Mouse (Mus musculus) thymus, postnatal 4 days (tissue): ENCODE measurements around the gene Ewsr1.

ENCODE experiments used
- DNase-seq: peaks from one replicate; pipeline ENCODE4 v3.0.0; 2021

Ewsr1 gene

GRCm38 (mm10) chr11:5057064-5057463 lies 42.0 kb downstream of the Ewsr1 start:
- no peak for DNase-seq

DNA sequence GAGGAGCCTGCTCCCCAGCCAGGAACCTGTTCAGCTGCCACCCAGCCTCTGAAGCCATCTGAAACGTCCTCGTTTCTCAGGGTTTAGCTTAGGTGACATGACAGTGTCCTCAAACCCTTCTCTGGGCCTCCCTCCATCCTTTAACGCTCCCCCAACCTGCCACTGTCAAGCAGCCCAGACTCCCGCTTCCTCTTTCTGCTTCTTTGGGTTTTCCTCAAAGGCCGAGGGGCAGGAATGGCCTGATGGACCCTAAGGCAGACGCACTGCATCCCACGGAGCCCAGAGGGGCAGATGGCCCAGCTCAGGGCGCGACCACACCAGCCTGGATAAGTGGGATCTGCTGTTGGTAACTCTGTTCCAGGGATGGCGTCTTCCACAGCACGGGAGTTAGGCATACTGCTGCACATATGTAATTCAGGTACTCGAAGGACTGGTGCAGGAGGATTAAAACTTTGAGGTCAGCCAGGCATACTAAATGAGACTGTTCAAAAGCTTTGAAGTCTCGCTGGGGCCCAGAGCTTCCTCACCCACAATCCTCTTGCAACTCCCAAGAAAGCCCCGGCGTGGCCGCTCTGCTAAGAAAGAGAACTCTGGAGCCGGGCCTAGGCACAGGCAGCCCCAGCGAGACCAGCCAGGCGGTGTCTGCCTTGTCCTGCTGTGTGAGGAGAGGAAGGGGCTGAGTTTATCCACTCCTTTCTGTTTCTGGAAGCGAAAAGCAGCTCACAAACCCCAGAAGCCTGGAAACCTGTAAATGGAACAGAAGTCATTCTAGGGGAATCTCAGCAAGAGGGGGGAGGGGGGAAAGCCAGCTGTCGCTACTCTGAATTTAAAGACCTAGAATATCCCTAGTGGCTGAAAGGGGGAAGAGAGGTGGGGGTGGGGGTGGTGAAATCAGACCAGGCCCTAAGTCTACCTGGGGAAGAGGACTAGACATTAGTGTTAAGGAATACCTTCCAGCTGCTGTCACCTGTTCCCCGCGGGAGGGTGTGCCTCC lies 42.8 kb downstream of the Ewsr1 start:
- DNase-seq, result no peak

- no peak for DNase-seq
These were observed 44.2 kb downstream of the Ewsr1 start for GRCm38 (mm10) chr11:5054874-5055273.

DNA sequence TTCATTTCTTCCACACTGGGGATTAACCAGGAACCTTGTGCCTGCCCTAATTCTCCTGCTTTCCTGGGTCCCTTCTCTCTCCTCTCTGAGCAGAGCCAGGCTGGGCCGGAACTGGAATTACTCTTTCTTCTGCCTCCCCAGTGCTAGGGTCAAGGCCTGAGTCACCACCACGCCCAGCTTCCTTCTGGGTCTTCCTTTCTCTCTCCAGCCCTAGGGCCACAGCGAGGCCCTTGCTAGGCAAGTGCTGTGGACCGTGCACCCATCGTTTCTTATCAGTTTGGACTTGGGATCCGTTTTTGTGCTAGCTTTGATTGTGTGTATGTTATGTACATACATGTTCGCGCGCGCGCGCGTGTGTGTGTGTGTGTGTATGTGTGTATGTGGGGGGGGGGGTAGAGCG lies 44.9 kb downstream of the Ewsr1 start:
- DNase-seq, result no peak

DNA sequence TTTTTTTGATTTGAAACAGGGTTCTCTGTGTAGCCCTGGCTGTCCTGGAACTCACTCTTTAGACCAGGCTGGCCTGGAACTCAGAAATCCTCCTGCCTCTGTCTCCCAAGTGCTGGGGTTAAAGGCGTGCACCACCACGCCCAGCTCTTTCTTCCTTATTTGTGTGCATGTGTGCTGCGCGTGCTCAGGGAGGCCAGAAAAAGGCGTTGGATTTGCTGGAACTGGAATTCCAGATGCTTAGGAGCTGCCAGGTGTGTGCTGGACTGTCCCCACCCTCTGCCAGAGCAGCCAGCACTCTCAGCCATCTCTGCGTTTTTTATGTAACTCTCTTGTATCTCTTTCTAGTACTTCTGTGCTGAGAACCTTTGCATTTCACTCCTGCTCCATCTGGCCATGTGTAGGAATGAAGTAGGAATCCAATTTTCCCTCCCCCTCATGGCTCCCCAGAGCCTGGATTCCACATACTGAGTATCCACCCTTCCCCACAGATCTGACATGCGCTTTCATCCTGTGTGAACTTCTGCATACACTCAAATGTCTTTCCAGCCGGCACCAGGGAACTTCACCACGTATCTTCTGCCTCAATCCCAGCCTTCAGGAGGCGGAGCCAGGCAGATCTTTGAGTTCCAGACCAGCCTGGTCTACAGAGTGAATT lies 46.7 kb downstream of the Ewsr1 start:
- no peak for DNase-seq

- no peak for DNase-seq
These were observed 47.4 kb downstream of the Ewsr1 start for GRCm38 (mm10) chr11:5051629-5052028.

- no peak for DNase-seq
These were observed 52.6 kb downstream of the Ewsr1 start for GRCm38 (mm10) chr11:5046321-5046926.

DNA sequence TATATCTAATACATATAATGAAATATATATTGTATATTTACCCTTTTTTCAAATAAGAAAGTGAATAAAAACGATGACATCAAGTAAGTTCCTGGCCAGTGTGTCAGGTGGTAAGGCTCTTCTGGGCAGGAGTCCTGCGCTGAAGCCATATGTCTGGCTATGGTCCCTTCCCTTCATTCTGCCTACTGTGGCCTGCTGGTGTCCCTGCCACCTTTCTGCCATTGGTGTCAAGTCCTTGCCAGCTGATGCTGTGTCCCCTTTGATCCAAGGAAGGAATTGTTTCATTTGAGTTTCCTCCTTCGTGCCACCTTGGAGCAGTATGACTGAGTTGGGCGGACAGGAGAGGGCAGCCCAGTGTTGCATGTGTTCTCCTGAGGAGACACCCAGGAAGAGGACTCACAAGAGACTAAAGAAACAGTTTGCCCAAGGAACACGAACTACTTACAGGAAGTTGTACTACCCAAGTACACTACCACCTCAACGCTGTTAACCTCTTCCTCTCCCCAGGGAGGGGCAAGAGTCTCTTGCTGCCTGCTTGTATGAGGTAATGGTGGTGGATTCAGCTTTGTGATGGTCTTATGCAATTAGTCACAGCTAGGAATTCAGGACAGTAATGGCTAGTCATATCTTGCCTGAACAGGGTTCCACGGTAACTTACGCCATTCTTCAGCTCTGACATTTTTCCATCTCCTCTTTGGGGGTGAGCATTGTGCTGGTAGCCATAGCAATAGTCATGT lies 56.3 kb downstream of the Ewsr1 start:
- DNase-seq, result no peak

DNA sequence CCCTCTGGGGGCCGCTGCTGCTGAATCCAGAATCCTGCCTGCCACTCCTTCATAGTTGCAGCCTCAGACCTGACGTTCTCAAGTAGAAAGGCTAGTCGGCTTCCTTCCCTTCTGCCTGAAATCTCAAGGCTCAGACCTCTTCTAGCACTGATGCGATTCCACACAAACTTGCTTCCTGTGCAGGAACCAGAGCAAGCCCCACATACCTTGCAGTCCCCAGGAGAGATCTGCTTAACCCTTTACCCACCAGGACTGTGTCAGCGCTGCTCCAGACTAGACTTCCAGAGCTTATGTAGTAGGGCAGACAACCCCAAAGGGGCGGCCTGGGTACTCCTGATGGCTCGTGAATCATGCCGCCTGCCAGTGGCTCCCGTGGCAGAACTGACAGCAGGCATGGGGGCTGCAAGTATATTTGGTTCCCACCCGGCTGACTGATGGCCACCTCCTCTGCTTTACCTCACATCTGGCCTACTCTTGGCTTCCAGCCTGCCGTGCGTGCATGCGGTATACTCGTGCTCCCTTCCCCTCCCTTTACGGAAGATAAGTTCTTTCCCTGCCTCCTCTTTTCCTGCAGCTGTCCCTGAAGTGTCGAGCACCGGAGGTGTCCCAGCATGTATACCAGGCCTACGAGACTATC lies 57.8 kb downstream of the Ewsr1 start:
- DNase-seq, result no peak

GRCm38 (mm10) chr11:5040585-5040984 lies 58.5 kb downstream of the Ewsr1 start:
- DNase-seq, result no peak

- no peak for DNase-seq
These were observed 61.8 kb downstream of the Ewsr1 start for GRCm38 (mm10) chr11:5037146-5037854.

DNA sequence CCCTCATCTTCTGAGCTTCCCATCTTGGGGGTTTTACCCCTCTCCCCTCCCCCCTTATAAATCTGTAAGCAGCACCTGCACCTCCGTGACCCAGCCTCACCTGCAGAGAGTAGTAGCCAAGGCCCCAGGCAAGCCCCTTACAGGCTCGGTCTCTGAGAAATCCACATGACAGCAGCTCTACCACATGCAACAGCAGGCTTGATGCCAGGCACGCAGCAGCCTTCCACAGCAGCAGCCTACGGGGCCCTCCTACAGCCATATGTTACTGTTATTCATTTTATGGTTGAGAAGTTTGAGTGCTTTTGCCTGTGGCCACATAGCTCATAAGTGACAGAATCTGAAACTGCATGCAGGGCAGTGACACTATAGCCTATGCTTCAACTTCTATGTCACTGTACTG lies 63.6 kb downstream of the Ewsr1 start:
- no peak for DNase-seq

GRCm38 (mm10) chr11:5033136-5033535 lies 65.9 kb downstream of the Ewsr1 start:
- no peak for DNase-seq

DNA sequence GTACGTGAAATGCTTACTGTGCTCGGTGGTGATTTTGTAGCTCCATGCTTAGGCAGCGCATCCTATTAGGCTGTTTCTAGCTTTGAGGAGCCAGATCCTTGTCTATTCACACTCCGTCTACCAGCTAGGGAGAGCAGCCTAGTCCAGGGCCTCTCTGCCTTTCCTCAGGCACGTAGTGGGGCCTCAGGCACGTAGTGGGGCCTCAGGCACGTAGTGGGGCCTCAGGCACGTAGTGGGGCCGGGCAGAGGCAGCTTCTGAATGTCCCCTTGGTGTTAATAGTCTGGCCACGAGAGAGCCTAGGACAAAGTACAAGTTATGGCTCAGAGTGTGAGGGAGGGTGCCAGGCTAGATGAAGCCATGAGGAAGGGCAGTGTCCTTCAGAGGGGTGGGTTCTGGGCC lies 66.4 kb downstream of the Ewsr1 start:
- DNase-seq, result no peak

DNA sequence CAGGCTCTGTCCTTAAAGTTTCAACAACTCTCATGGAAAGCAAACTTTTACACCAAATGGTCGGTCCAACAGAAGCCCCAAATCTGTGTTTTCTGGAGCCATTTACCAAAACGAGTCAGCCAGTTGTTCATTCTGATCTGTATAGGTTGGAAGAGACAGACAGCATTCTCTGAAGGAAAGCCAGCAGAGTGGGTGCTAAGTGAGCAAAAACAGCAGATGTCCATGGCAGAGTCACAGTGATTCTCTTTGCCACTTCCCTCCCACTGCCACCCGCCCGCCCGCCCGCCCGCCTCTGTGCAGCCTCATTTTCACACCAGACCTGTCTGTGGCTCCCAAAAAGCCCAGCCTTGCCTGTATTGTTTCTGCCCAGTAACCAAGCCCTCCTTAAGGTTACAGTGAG lies 70.8 kb downstream of the Ewsr1 start:
- DNase-seq, result no peak

- no peak for DNase-seq
These were observed 74.0 kb downstream of the Ewsr1 start for GRCm38 (mm10) chr11:5025108-5025507.
